ENCODE assay signal across 9 mouse cellular contexts in the genomic region with DNA sequence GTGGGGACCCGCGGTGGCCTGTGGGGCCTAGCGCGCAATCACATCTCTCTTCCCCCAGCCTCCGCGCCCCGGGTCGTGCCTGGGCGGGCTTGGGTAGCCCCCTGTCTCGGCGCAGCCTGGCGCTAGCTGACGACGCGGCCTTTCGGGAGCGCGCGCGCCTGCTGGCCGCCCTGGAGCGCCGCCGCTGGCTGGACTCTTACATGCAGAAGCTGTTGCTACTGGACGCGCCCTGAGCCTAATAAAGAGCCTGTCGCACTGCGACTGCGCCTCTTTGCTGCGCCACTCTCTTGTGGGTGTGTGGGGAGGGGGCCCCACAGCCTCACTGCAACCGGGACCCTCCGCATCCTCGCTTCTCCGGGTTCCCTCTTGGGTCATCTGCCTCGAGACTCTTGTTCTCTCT. TPM values are rescaled to one million over a fixed set of nuclear protein-coding genes. Genes with fewer than 3 reads are reported as not detected.
DNase-seq lines count a peak whose midpoint lies in the region; ATAC-seq and TF ChIP-seq lines count a peak whose summit lies in the region.
"Had no signal": no experiment of that assay in that cellular context is flagged by ENCODE, and none has a peak within 500 bp of the region (broad histone marks: within the 10 kb centered on the region; RNA-seq: fewer than 3 reads in every experiment).

No protein-coding gene starts in this region.

- H3K36me3 ChIP-seq in lung, postnatal 0 days (ENCODE audit: insufficient read depth, low read length), result no peaks in the 10 kb centered on the region
- H3K36me3 ChIP-seq in liver, embryonic 13.5 days, result no peaks in the 10 kb centered on the region
- no peaks in the 10 kb centered on the region for H3K36me3 ChIP-seq in testis, adult 2 months (ENCODE audit: control insufficient read depth, insufficient read depth, low read length)

- H3K9ac ChIP-seq in lung, postnatal 0 days (replicated peaks; ENCODE audit: low read depth), result no peak overlapping the region
- no peak overlapping the region for H3K9ac ChIP-seq in liver, embryonic 13.5 days

- 6% methylated on average over 30 of the region's 35 CpGs for WGBS in lung, postnatal 0 days
- 5% methylated on average over 35 of the region's 35 CpGs for WGBS in liver, embryonic 13.5 days (ENCODE audit: insufficient replicate concordance)

- TF ChIP-seq EP300 in lung, postnatal 0 days (IDR thresholded peaks at IDR 0.05), result no peak

- H3K27me3 ChIP-seq in lung, postnatal 0 days (replicated peaks; ENCODE audit: insufficient read depth, low read length), result peaks cover 73% of the 10 kb centered on the region
- H3K27me3 ChIP-seq in liver, embryonic 13.5 days, result peaks cover 100% of the 10 kb centered on the region
- no peaks in the 10 kb centered on the region; the same call in 1 of the 2 replicates for H3K27me3 ChIP-seq in testis, adult 2 months (ENCODE audit: control insufficient read depth, insufficient read depth, low read length)

- peak; percentile 39 for TF ChIP-seq CTCF in lung, postnatal 0 days (IDR thresholded peaks at IDR 0.05)
- TF ChIP-seq CTCF in testis, adult 2 months (IDR thresholded peaks at IDR 0.05; ENCODE audit: control insufficient read depth, insufficient read depth, insufficient replicate concordance, low read depth, low read length), result no peak

- 0 out of 2 replicates have a peak, but pooled peaks have one; percentile 13 for ATAC-seq in lung, postnatal 0 days
- ATAC-seq in granulocyte monocyte progenitor cell, adult 5-6 weeks (replicated peaks; ENCODE audit: poor library complexity, severe bottlenecking), result peak; percentile 13; the same call in 1 of the 2 replicates
- ATAC-seq in liver, embryonic 13.5 days (ENCODE audit: low read depth), result no peak

- no peak overlapping the region for H3K4me3 ChIP-seq in lung, postnatal 0 days (ENCODE audit: low read depth, low read length)
- peak overlapping the region; percentile 42 for H3K4me3 ChIP-seq in liver, embryonic 13.5 days (replicated peaks)
- H3K4me3 ChIP-seq in testis, adult 2 months (ENCODE audit: control insufficient read depth, low read depth, low read length), result peak overlapping the region; percentile 69

- H3K9me3 ChIP-seq in lung, postnatal 0 days (ENCODE audit: low read length), result no peaks in the 10 kb centered on the region
- H3K9me3 ChIP-seq in liver, embryonic 13.5 days (replicated peaks), result no peaks in the 10 kb centered on the region

- H3K4me2 ChIP-seq in lung, postnatal 0 days (replicated peaks; ENCODE audit: low read depth, low read length), result no peak overlapping the region
- H3K4me2 ChIP-seq in liver, embryonic 13.5 days, result peak overlapping the region; percentile 64

- DNase-seq in lung, postnatal 0 days (ENCODE audit: low spot score), result no peak
- DNase-seq in lung, postnatal 14 days, result no peak
- DNase-seq in liver, embryonic 13.5 days, result no peak
- DNase-seq in adrenal gland, adult 18-20 months (ENCODE audit: low spot score in 2 of 2), result no peak
- DNase-seq in right cerebral cortex, adult 2 months (ENCODE audit: low spot score in 2 of 2), result no peak
- no peak for DNase-seq in T-cell, adult 2 months (ENCODE audit: low spot score)

- no peak for TF ChIP-seq POLR2A in testis, adult 2 months (IDR thresholded peaks at IDR 0.05; ENCODE audit: control insufficient read depth, low read depth, low read length)

- H3K4me1 ChIP-seq in lung, postnatal 0 days (ENCODE audit: insufficient read depth, low read depth, low read length), result peaks cover 4% of the 10 kb centered on the region; the same call in 1 of the 2 replicates
- H3K4me1 ChIP-seq in liver, embryonic 13.5 days (replicated peaks), result peaks cover 17% of the 10 kb centered on the region
- peaks cover 25% of the 10 kb centered on the region for H3K4me1 ChIP-seq in testis, adult 2 months (ENCODE audit: control insufficient read depth, insufficient read depth, low read length)

- no peak overlapping the region for H3K27ac ChIP-seq in lung, postnatal 0 days (ENCODE audit: low read length)
- H3K27ac ChIP-seq in liver, embryonic 13.5 days, result no peak overlapping the region
- H3K27ac ChIP-seq in testis, adult 2 months (ENCODE audit: control insufficient read depth, insufficient read depth, low read depth, low read length), result no peak overlapping the region

RNA-seq across cellular contexts. Expression of a gene that starts 0.7 kb away (rescaled TPM):
- not detected in 2 replicates for polyA plus RNA-seq in lung, postnatal 0 days (2015; fragmentation: Nextera tagmentation; extraction: Ambion mirVana)
- not detected in 2 replicates for total RNA-seq in granulocyte monocyte progenitor cell, adult 5-6 weeks (2014; fragmentation: Nextera tagmentation)
- not detected in 2 replicates for total RNA-seq in granulocyte monocyte progenitor cell, adult 5-6 weeks (2017)
- polyA plus RNA-seq in liver, embryonic 13.5 days (2015; fragmentation: Nextera tagmentation; extraction: Ambion mirVana), result not detected in 2 replicates
- polyA plus RNA-seq in testis, adult 2 months (2012; rRNA removed), result 21.9 and 28.2 TPM in 2 replicates
- not detected for total RNA-seq in adrenal gland, adult 18-20 months (2021)
- polyA plus RNA-seq: large intestine, adult 2 months had no signal

RNA-seq across cellular contexts. Expression of a gene that starts 2.2 kb away (rescaled TPM):
- not detected in 2 replicates for polyA plus RNA-seq in lung, postnatal 0 days (2015; fragmentation: Nextera tagmentation; extraction: Ambion mirVana)
- total RNA-seq in granulocyte monocyte progenitor cell, adult 5-6 weeks (2014; fragmentation: Nextera tagmentation), result not detected in 2 replicates
- total RNA-seq in granulocyte monocyte progenitor cell, adult 5-6 weeks (2017), result not detected in 2 replicates
- polyA plus RNA-seq in liver, embryonic 13.5 days (2015; fragmentation: Nextera tagmentation; extraction: Ambion mirVana), result not detected in 2 replicates
- 3.9 and 5.4 TPM in 2 replicates for polyA plus RNA-seq in testis, adult 2 months (2012; rRNA removed)
- not detected for total RNA-seq in adrenal gland, adult 18-20 months (2021)
- polyA plus RNA-seq: large intestine, adult 2 months had no signal

RNA-seq across cellular contexts. Expression of a gene that starts 17.8 kb away (rescaled TPM):
- polyA plus RNA-seq in lung, postnatal 0 days (2015; fragmentation: Nextera tagmentation; extraction: Ambion mirVana), result 0.56 and 0.65 TPM in 2 replicates
- 0.17 TPM in 1 of 2 replicates, not detected in the other for total RNA-seq in granulocyte monocyte progenitor cell, adult 5-6 weeks (2014; fragmentation: Nextera tagmentation)
- not detected in 2 replicates for total RNA-seq in granulocyte monocyte progenitor cell, adult 5-6 weeks (2017)
- polyA plus RNA-seq in liver, embryonic 13.5 days (2015; fragmentation: Nextera tagmentation; extraction: Ambion mirVana), result not detected in 2 replicates
- polyA plus RNA-seq in testis, adult 2 months (2012; rRNA removed), result 33.5 and 34.1 TPM in 2 replicates
- total RNA-seq in adrenal gland, adult 18-20 months (2021), result under 1 TPM; 0.19 to 0.23 TPM

RNA-seq across cellular contexts. Expression of a gene that starts 23.2 kb away (rescaled TPM):
- 2.7 and 3.3 TPM in 2 replicates for polyA plus RNA-seq in lung, postnatal 0 days (2015; fragmentation: Nextera tagmentation; extraction: Ambion mirVana)
- not detected in 2 replicates for total RNA-seq in granulocyte monocyte progenitor cell, adult 5-6 weeks (2014; fragmentation: Nextera tagmentation)
- 0.26 and 0.67 TPM in 2 replicates for total RNA-seq in granulocyte monocyte progenitor cell, adult 5-6 weeks (2017)
- 0.07 and 0.14 TPM in 2 replicates for polyA plus RNA-seq in liver, embryonic 13.5 days (2015; fragmentation: Nextera tagmentation; extraction: Ambion mirVana)
- 78.3 and 81.9 TPM in 2 replicates for polyA plus RNA-seq in testis, adult 2 months (2012; rRNA removed)
- under 1 TPM in 1 of 2 experiments, not detected in 1; 0.29 TPM for total RNA-seq in adrenal gland, adult 18-20 months (2021)

RNA-seq across cellular contexts. Expression of a gene that starts 27.2 kb away (rescaled TPM):
- polyA plus RNA-seq in lung, postnatal 0 days (2015; fragmentation: Nextera tagmentation; extraction: Ambion mirVana), result 26.7 and 26.8 TPM in 2 replicates
- 53.4 and 59.8 TPM in 2 replicates for total RNA-seq in granulocyte monocyte progenitor cell, adult 5-6 weeks (2014; fragmentation: Nextera tagmentation)
- 31.2 and 42.5 TPM in 2 replicates for total RNA-seq in granulocyte monocyte progenitor cell, adult 5-6 weeks (2017)
- polyA plus RNA-seq in liver, embryonic 13.5 days (2015; fragmentation: Nextera tagmentation; extraction: Ambion mirVana), result 28.0 and 30.3 TPM in 2 replicates
- 12.8 and 13.4 TPM in 2 replicates for polyA plus RNA-seq in testis, adult 2 months (2012; rRNA removed)
- total RNA-seq in adrenal gland, adult 18-20 months (2021), result 10 to 100 TPM; 58.4 to 68.5 TPM

Comparison
In these comparisons a context has a peak if more than half of its experiments do, and no peak if none do; other contexts are left out.
1. RNA of a gene that starts 0.7 kb away (polyA plus RNA-seq): 21.9 to 28.2 TPM in testis, adult 2 months; not detected in lung, postnatal 0 days and not detected in liver, embryonic 13.5 days; every median in the first group is over 10 times any median in the second.
2. RNA of a gene that starts 17.8 kb away (polyA plus RNA-seq): 33.5 to 34.1 TPM in testis, adult 2 months; 0.56 to 0.65 TPM in lung, postnatal 0 days and not detected in liver, embryonic 13.5 days; every median in the first group is over 10 times any median in the second.